Mouse (Mus musculus) heart, adult 2 months (tissue): ENCODE measurements at regions not wholly inside any gene's neighbourhood (a gene's known extent, or its start where the extent isn't known, plus 50 kb on each side); places are given as distances from the start of the nearest gene placed in this dataset.

Source experiments
- CTCF ChIP-seq: fragments of 200-600 bp; IDR thresholded peaks from 2 replicates; pipeline ENCODE4 v1.8.1; 2022; ENCODE audit warnings: antibody characterized with exemption, mild to moderate bottlenecking, moderate library complexity
- EP300 ChIP-seq: fragments of 200-500 bp; IDR thresholded peaks from 2 replicates; pipeline ENCODE4 v1.6.1; 2011; ENCODE audit warnings: low read depth, low read length, control low read depth; ENCODE audit not compliant: insufficient read depth
- POLR2A ChIP-seq: fragments of 200-500 bp; IDR thresholded peaks from 2 replicates; pipeline ENCODE4 v1.6.1; 2011; ENCODE audit warnings: mild to moderate bottlenecking, low read depth, low read length, control low read depth; ENCODE audit not compliant: insufficient read depth

- no peak for TF ChIP-seq POLR2A
- no peak for TF ChIP-seq EP300
- no peak for TF ChIP-seq CTCF
Measured at GRCm38 (mm10) chr14:99783646-99784045, 485.2 kb downstream of the Klf5 start.
